Mouse (Mus musculus): Measurements from ENCODE around the gene Pnmal2. TPM values are rescaled to one million over a fixed set of nuclear protein-coding genes. Genes with fewer than 3 reads are reported as not detected.

Pnmal2 gene
- polyA plus RNA-seq, 1 experiment from 2014 or later, result 4.1 TPM

DNA sequence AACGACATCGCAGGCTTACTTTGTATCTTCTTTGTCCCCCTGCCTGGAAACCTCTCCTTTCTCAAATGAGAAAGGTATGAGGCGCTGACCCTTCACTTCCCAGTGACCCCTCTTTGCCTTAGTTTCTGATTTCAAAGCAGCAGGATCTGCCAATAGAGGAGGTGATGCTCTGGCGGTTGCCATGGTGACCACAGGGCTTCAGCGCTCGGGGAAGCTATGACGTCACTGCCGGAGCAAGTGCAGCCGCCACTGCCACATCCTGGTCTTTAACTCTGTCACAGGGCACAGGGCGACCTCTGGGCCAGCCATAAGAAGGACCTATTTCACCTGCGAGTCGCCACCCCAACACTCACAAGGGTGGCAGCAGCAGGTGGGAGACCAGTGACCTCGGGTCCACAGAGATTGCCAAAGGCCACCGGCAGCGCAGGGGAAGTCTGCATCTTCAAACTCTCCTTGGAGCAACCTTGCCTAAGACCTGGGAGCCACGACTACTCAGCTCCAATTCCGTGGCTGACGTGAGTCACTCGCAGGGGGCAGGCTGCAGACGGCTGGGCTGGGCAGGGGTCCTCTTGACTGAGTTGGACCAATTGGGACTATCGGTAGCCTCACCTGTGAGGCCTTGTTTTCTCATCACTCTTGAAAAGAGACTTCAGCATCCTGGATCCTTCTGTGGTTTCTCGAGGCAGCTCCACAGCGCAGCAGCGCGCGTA lies 38.5 kb downstream of the Pnmal2 start, which contains the start of gene Gm42372:
TSS of gene Gm42372 (plus strand) at position 228 of the 710 bp plus-strand sequence.
- 20% methylated on average over 26 of the region's 26 CpGs for WGBS
- H3K9me3 ChIP-seq (replicated peaks), result 0 out of 2 replicates have a peak, but pooled peaks cover 3% of the 10 kb centered on the region
- H3K4me3 ChIP-seq, result peak within 1 kb of the TSS; percentile 51
- peak within 1 kb of the TSS; percentile 82 for H3K27ac ChIP-seq (replicated peaks)
- peaks cover 9% of the 10 kb centered on the region for H3K36me3 ChIP-seq
- peak; percentile 91 for DNase-seq (ENCODE audit: low spot score)
- no peaks in the 10 kb centered on the region for H3K27me3 ChIP-seq (ENCODE audit: low read depth, poor library complexity, severe bottlenecking)
- peaks cover 57% of the 10 kb centered on the region for H3K4me1 ChIP-seq

DNA sequence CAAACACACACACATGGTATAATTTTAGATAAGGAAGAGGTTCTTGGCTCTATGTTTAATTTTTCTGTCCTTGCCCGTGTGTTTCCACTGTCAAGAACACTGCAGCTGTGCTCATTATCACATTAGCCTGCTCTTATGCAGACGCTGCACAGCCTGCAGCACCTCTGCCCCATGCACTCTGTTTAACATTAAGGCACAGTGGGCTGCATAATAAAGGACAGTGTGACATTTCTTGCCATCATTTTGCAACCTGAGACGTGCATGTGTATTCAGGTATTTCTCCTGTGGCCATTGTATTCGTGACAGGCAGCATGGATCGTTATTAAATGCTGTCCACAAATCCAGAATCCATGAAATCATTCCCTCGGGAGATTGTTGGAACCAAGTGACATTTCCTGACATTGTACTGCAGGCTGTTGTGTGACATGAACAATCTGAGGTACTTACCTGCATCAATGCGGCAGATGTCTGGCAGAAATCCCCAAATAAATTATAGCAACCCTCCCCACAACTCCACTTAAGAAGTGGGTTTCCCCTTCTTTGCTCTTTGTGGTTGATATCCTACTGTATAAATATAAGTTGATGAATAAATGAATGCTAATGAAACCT lies 43.2 kb downstream of the Pnmal2 start:
- Histone ChIP-seq H3K9me3 (replicated peaks) (peaks cover 4% of the 10 kb centered on the region; the same call in 1 of the 2 replicates), H3K27ac (replicated peaks) (peak overlapping the region; percentile 60; the same call in 1 of the 2 replicates), H3K36me3 (peaks cover 9% of the 10 kb centered on the region), H3K27me3 (ENCODE audit: low read depth, poor library complexity, severe bottlenecking) (no peaks in the 10 kb centered on the region), H3K4me1 (peaks cover 60% of the 10 kb centered on the region), H3K4me3 (no peak overlapping the region)
- no peak for DNase-seq (ENCODE audit: low spot score)
- 77% methylated on average over 7 of the region's 7 CpGs for WGBS

DNA sequence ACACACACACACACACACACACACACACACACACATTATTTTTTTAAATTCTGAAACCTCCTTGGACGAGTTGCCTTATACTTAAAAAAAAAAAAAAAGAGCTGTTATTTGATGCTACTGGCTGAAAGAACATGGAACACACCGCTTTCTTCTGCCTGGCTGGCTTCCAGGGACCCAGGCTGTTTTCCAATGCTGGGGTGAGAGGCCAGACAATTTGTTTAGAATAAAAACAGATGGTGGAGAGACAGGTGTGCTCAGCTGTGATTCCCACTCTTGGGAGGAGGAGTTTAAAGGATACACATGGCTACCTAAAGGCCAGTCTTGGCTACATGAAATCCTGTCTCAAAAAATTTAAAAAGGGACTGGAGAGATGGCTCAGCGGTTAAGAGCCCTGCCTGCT lies 43.9 kb downstream of the Pnmal2 start:
- Histone ChIP-seq H3K36me3 (peaks cover 9% of the 10 kb centered on the region), H3K4me3 (no peak overlapping the region), H3K27me3 (ENCODE audit: low read depth, poor library complexity, severe bottlenecking) (no peaks in the 10 kb centered on the region), H3K4me1 (peaks cover 56% of the 10 kb centered on the region), H3K27ac (replicated peaks) (no peak overlapping the region), H3K9me3 (replicated peaks) (peaks cover 4% of the 10 kb centered on the region; the same call in 1 of the 2 replicates)
- 71% methylated on average over 3 of the region's 3 CpGs for WGBS
- DNase-seq (ENCODE audit: low spot score), result no peak

DNA sequence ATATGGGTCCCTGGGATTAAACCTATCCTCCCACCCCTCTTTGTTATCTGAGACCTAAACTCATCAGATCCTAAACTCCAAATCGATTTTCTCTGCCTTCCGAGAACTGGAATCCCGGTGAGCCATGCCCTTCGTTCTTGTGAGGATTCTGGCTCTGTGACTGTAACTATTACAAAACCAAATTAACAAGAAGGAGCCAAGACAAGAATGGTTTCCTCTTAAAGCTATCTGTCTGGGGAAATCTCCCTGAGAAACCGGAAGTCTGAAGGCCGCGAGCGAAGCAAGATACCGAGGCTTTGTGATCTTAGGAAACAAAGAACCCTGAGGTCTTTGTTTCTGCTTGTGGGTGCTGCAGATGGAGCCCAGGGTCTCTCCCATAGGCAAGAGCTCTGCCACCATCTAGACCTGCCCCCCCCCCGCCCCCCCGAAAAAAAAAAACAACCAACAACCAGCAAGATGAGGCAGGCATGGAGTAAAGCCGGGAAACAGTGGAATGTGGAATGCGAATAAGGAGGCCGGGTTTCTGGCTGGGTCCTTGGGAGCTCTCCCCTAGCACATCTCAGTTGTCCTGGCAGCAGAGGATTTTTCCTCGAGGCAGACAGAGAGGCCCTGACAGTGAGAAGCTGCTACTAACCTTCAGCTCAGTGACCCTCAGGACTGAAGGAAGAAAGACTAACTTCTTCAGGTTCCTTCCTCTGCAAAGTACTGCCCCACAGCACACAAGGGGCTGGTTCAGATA lies 45.7 kb downstream of the Pnmal2 start:
- Histone ChIP-seq H3K9me3 (replicated peaks) (peaks cover 5% of the 10 kb centered on the region; the same call in 1 of the 2 replicates), H3K36me3 (peaks cover 10% of the 10 kb centered on the region), H3K27ac (replicated peaks) (peak overlapping the region; percentile 87), H3K27me3 (ENCODE audit: low read depth, poor library complexity, severe bottlenecking) (no peaks in the 10 kb centered on the region), H3K4me1 (peaks cover 63% of the 10 kb centered on the region), H3K4me3 (0 out of 2 replicates have a peak overlapping the region, but pooled peaks have one; percentile 18)
- WGBS, result 31% methylated on average over 15 of the region's 15 CpGs
- peak; percentile 37 for DNase-seq (ENCODE audit: low spot score)

DNA sequence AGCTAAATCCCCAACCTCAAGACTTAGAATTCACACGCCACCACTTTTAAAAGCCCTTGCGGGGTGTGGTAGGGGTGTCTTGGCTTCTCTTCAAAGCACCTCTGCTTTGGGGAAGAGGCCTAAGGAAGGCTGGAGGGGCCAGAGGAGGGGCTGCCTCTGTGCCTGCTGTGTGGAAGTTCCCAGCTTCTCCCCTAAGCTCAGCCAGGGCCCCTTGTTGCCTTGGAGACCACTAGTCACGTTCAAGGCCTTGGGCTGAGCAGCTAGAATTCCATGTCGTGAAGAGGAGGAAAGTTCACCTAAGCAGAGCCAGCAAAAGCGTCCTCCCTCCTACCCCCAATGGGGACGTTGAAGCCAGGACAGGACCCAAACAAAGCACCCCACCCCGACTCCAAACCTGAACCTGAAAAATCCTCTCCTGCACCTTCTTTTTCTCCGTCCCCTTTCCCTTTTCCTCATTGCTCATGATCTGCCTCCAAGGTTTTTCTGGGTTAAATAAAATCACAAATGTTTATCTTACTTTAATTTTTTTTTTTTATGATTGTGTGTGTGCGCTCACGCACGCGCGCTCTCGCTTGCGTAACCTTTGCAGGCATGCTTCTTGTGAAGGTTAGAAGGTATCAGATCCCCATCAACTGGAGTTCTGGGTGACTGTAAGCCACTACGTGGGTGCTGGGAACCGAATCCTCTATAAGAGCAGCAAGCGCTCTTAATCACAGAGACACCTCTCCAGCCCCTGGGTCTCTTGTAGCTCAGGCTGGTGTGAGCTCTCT lies 47.4 kb downstream of the Pnmal2 start:
- WGBS, result 60% methylated on average over 18 of the region's 18 CpGs
- peak overlapping the region; percentile 35 for H3K4me3 ChIP-seq
- peaks cover 20% of the 10 kb centered on the region for H3K36me3 ChIP-seq
- H3K27me3 ChIP-seq (ENCODE audit: low read depth, poor library complexity, severe bottlenecking), result no peaks in the 10 kb centered on the region
- peaks cover 75% of the 10 kb centered on the region for H3K4me1 ChIP-seq
- H3K27ac ChIP-seq (replicated peaks), result peak overlapping the region; percentile 87
- H3K9me3 ChIP-seq (replicated peaks), result peaks cover 7% of the 10 kb centered on the region; the same call in 1 of the 2 replicates
- peak; percentile 85 for DNase-seq (ENCODE audit: low spot score)

DNA sequence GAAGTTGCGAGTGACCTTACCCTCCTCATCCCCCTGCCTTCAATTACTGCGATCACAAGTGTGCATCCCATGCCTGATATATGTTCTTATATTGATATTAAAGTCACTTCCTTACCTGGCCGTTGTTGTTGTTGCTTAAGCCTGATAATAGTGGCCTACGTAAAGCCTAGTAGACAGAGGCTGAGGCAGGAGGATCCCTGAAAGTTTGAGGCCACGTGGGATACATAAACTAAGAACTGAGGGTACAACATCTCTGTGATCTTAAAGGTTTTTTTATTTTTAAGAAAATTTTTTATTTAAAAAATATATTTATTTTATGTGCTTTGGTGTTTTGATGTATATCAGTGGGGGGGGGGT lies 47.9 kb downstream of the Pnmal2 start, which contains the start of gene Ccdc8:
TSS of gene Ccdc8 (plus strand) at position 258 of the 357 bp plus-strand sequence.
- H3K9me3 ChIP-seq (replicated peaks), result peaks cover 7% of the 10 kb centered on the region; the same call in 1 of the 2 replicates
- H3K4me1 ChIP-seq, result peaks cover 76% of the 10 kb centered on the region
- WGBS, result 95% methylated on average over 5 of the region's 5 CpGs
- H3K27me3 ChIP-seq (ENCODE audit: low read depth, poor library complexity, severe bottlenecking), result no peaks in the 10 kb centered on the region
- H3K36me3 ChIP-seq, result peaks cover 25% of the 10 kb centered on the region
- H3K4me3 ChIP-seq, result peak within 1 kb of the TSS; percentile 72
- no peak for DNase-seq (ENCODE audit: low spot score)
- peak within 1 kb of the TSS; percentile 94 for H3K27ac ChIP-seq (replicated peaks)

DNA sequence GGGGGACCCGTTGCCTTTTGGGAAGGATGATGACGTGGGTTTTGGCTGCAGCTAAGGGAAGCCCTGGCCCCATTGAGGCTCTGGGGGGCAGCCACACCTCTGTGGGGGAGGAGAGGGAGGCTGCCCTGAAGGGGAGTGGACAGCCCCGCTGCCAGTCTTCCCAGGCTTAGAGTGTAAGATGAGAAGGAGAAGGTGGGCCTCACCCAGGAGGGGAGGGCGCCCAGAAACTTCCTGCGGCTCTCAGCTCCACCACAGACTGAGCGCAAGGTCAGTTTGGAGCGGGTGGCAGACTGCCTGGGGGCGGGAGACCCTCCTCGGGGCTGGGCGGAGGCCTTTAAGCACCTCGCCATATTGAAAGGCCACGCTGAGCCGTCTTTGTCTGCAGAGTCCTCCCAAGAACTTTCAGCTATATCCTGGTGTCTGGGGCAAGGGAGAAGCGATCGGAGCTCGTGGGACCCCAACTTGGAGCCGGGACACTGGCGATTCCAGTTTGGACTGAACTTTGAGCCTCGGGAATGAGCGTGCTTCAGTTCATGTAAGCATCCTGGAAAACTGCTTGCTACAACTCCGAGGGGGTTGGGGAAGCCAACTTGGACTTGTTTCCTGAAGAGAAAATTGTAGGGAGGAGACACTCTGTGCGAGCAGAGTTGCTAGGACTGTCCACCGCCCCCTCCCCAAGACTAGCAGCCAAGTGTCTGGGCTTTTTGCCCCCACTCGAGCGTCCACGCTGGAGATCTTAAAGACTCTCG lies 49.3 kb downstream of the Pnmal2 start:
- Histone ChIP-seq H3K27ac (replicated peaks) (peak overlapping the region; percentile 94), H3K9me3 (replicated peaks) (peaks cover 7% of the 10 kb centered on the region; the same call in 1 of the 2 replicates), H3K27me3 (ENCODE audit: low read depth, poor library complexity, severe bottlenecking) (no peaks in the 10 kb centered on the region), H3K4me3 (peak overlapping the region; percentile 72), H3K36me3 (peaks cover 39% of the 10 kb centered on the region), H3K4me1 (peaks cover 79% of the 10 kb centered on the region)
- under 1% methylated on average over 27 of the region's 27 CpGs for whole genome bisulfite sequencing
- peak; percentile 85 for DNase-seq (ENCODE audit: low spot score)

DNA sequence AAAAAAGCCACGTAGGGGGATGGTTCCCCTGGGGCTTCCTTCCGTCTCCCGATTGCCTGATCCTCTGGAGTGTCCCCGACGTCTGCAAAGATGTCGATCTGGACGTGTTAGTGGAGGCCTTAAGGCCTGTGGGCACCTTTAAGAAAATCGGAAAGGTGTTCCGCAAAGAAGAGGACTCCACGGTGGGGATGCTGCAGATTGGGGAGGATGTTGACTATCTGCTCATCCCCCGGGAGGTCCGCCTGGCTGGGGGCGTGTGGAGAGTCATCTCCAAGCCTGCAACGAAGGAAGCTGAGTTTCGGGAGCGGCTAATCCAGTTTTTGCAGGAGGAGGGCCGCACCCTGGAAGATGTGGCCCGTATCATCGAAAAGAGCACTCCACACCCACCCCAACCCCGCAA lies 49.9 kb downstream of the Pnmal2 start:
- peak; percentile 31 for DNase-seq (ENCODE audit: low spot score)
- Histone ChIP-seq H3K27ac (replicated peaks) (peak overlapping the region; percentile 94), H3K9me3 (replicated peaks) (peaks cover 7% of the 10 kb centered on the region; the same call in 1 of the 2 replicates), H3K4me3 (peak overlapping the region; percentile 72), H3K4me1 (peaks cover 80% of the 10 kb centered on the region), H3K36me3 (peaks cover 43% of the 10 kb centered on the region), H3K27me3 (ENCODE audit: low read depth, poor library complexity, severe bottlenecking) (no peaks in the 10 kb centered on the region)
- WGBS, result 9% methylated on average over 20 of the region's 20 CpGs

DNA sequence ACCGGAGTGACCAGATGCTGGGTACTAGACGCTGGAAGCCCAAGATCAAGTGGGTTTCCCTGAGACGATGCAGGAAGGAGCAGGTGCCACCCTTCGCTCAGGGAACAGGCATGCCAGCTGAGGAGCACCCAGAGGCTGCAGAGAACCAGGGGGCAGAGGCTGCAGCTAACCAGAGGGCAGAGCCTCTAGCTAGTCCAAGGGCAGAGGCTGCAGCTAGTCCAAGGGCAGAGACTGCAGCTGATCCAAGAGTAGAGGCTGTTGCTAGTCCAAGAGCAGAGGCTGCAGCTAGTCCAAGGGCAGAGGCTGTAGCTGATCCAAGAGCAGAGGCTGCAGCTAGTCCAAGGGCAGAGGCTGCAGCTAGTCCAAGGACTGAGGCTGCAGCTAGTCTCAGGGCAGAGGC lies 50.9 kb downstream of the Pnmal2 start:
- no peak for DNase-seq (ENCODE audit: low spot score)
- Histone ChIP-seq H3K9me3 (replicated peaks) (0 out of 2 replicates have a peak, but pooled peaks cover 3% of the 10 kb centered on the region), H3K27ac (replicated peaks) (peak overlapping the region; percentile 94; the same call in 1 of the 2 replicates), H3K4me1 (peaks cover 74% of the 10 kb centered on the region), H3K27me3 (ENCODE audit: low read depth, poor library complexity, severe bottlenecking) (no peaks in the 10 kb centered on the region), H3K36me3 (peaks cover 50% of the 10 kb centered on the region), H3K4me3 (peak overlapping the region; percentile 72)
- 93% methylated on average over 4 of the region's 4 CpGs for WGBS
